Mouse (Mus musculus) cortical plate, adult 2 months (tissue): Measurements from ENCODE around the gene Sox15.

Source experiments
- CTCF ChIP-seq: fragments of 200-500 bp; IDR thresholded peaks from 2 replicates; pipeline ENCODE4 v1.5.1; 2011; ENCODE audit warnings: mild to moderate bottlenecking, control low read depth, low read length; ENCODE audit not compliant: insufficient read depth; ENCODE audit errors: extremely low read depth
- POLR2A ChIP-seq: fragments of 200-500 bp; IDR thresholded peaks from 2 replicates; pipeline ENCODE4 v1.6.1; 2011; ENCODE audit warnings: mild to moderate bottlenecking, low read length, control low read depth; ENCODE audit not compliant: insufficient read depth; ENCODE audit errors: extremely low read depth

DNA sequence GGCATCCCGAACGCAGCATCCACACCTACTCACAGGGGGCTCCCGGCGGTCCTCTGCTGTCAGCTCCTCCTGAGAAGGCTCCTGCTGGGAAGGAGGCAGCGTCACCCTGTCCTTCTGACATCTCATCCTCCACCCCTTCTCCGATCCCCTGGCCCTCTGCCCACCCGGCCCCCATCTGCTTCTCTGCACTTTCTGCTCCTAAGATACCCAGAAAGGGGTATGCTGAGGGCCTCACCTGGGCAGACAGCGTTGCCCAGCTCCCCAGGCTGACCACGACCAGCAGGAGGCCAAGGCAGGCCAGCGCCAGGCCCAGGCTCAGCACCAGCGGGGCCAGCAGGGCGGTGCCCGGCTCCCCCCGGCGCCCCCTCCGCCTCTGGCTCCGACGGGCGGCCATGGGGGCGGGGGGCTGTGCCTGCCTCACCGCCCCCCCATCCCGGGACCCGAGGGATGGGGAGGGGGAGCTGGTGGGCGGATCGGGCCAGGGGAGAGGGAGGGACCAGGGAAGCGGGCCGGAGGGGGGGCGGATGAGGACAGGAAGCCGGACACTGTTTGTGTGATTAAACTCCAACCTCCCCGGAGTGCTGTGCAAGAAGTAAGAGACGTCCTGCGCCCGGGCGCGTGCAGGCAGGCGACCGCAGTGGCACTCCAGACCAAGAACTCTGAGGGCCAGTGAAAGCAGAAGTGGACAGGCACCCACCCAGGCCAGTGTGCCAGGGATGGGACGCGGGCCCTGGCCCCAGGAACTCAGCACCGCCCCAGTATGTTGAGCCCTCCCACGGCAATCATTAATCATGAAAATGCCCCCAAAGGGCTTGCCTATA, 40.5 kb downstream of the Sox15 start, which contains the start of the genes Tnfsf12 and Tnfsfm13:
- TF ChIP-seq POLR2A (peak; percentile 37; the same call in 1 of the 2 replicates), CTCF (no peak)
